Mouse (Mus musculus) intestine, postnatal 0 days (tissue): ENCODE measurements around the gene Zfp764. TPM values are rescaled to one million over a fixed set of nuclear protein-coding genes. Genes with fewer than 3 reads are reported as not detected.
"Not testable (repeated sequence)": the region's sequence is repeated elsewhere in the genome, so short reads cannot be mapped to it uniquely, and the experiment has no call there.

Source experiments
- ATAC-seq: fragments of 200-750 bp; cut with Nextera tagmentation; 2 replicates; pipeline ENCODE4 v1.8.0; 2017; ENCODE audit warnings: mild to moderate bottlenecking, moderate TSS enrichment, moderate library complexity
- H3K27ac ChIP-seq: fragments of 300-500 bp; sonication (generic); 2 replicates; pipeline ENCODE4 v1.5.1; 2014; ENCODE audit warnings: mild to moderate bottlenecking, low read depth, low read length, moderate library complexity
- H3K27me3 ChIP-seq: fragments of 300-500 bp; sonication (generic); replicated peaks from 2 replicates; pipeline ENCODE4 v1.6.1; 2014; ENCODE audit warnings: low read length, mixed read lengths; ENCODE audit not compliant: control insufficient read depth, insufficient read depth
- H3K36me3 ChIP-seq: fragments of 300-500 bp; sonication (generic); 2 replicates; pipeline ENCODE4 v1.6.1; 2014; ENCODE audit warnings: mild to moderate bottlenecking, moderate library complexity; ENCODE audit not compliant: control insufficient read depth, insufficient read depth
- H3K4me1 ChIP-seq: fragments of 300-500 bp; sonication (generic); replicated peaks from 2 replicates; pipeline ENCODE4 v1.6.1; 2014; ENCODE audit warnings: antibody characterized with exemption, low read length, mixed read lengths; ENCODE audit not compliant: control insufficient read depth, insufficient read depth
- H3K4me2 ChIP-seq: fragments of 300-500 bp; sonication (generic); replicated peaks from 2 replicates; pipeline ENCODE4 v1.6.1; 2014; ENCODE audit warnings: low read depth, mild to moderate bottlenecking, moderate library complexity
- H3K4me3 ChIP-seq: fragments of 300-500 bp; sonication (generic); 2 replicates; pipeline ENCODE4 v1.5.1; 2014; ENCODE audit warnings: low read depth, low read length
- H3K9ac ChIP-seq: fragments of 300-500 bp; sonication (generic); 2 replicates; pipeline ENCODE4 v1.6.1; 2014; ENCODE audit warnings: mild to moderate bottlenecking, low read depth, low read length
- H3K9me3 ChIP-seq: fragments of 300-500 bp; sonication (generic); 2 replicates; pipeline ENCODE4 v1.6.1; 2016; ENCODE audit warnings: mixed run types; ENCODE audit not compliant: control insufficient read depth
- CTCF ChIP-seq: sonication (generic); IDR thresholded peaks from 2 replicates; pipeline ENCODE4 v1.5.1; 2016; ENCODE audit warnings: low read depth, mild to moderate bottlenecking, control low read depth, antibody characterized with exemption, moderate library complexity
- WGBS: fragments of 180-500 bp; shearing (Covaris S2); extraction: QIAGEN DNeasy Blood & Tissue Kit; methylation state at CpG from one replicate; pipeline ENCODE4 v1.1.7; 2014; 5-methylcytosine and 5-hydroxymethylcytosine counted together
- polyA plus RNA-seq: library from polyadenylated mRNA; unstranded; fragments of >200 nt; fragmentation: Nextera tagmentation; extraction: Ambion mirVana; gene quantifications from 2 replicates; pipeline ENCODE4 v1.2.1, GENCODE M21; 2015

Gene Zfp764
- 4.8 and 5.2 TPM in 2 replicates for polyA plus RNA-seq

GRCm38 (mm10) chr7:127406002-127406987 is at the start of gene Zfp764:
Gene Zfp764, minus strand, starts transcription at chr7:127406822.
- WGBS = 4% methylated on average over 40 of the region's 40 CpGs
- H3K27me3 ChIP-seq, H3K36me3 ChIP-seq, H3K9me3 ChIP-seq, H3K4me1 ChIP-seq: not testable (repeated sequence)
- Histone ChIP-seq H3K4me2 (peak within 1 kb of the TSS; percentile 75), H3K27ac (peak within 1 kb of the TSS; percentile 46; the same call in 1 of the 2 replicates), H3K4me3 (peak within 1 kb of the TSS; percentile 52), H3K9ac (peak within 1 kb of the TSS; percentile 74)
- TF ChIP-seq CTCF = peak; percentile 89
- ATAC-seq = peak; percentile 85

- no peak for TF ChIP-seq CTCF
- WGBS = 85% methylated on average over 7 of the region's 7 CpGs
- Histone ChIP-seq H3K4me1 (peaks cover 3% of the 10 kb centered on the region), H3K4me3 (no peak overlapping the region), H3K9me3 (no peaks in the 10 kb centered on the region), H3K9ac (no peak overlapping the region), H3K36me3 (peaks cover 37% of the 10 kb centered on the region), H3K4me2 (no peak overlapping the region), H3K27me3 (no peaks in the 10 kb centered on the region), H3K27ac (no peak overlapping the region)
- no peak for ATAC-seq
Observed at GRCm38 (mm10) chr7:127454905-127455304, 48.3 kb upstream of the Zfp764 start.

- H3K36me3 ChIP-seq = peaks cover 31% of the 10 kb centered on the region
- H3K4me3 ChIP-seq = no peak overlapping the region
- TF ChIP-seq CTCF = no peak
- H3K9ac ChIP-seq = no peak overlapping the region
- no peak for ATAC-seq
- no peak overlapping the region for H3K27ac ChIP-seq
- WGBS = 95% methylated on average over 2 of the region's 2 CpGs
- no peaks in the 10 kb centered on the region for H3K9me3 ChIP-seq
- H3K4me1 ChIP-seq = peaks cover 9% of the 10 kb centered on the region
- H3K27me3 ChIP-seq = no peaks in the 10 kb centered on the region
- H3K4me2 ChIP-seq = no peak overlapping the region
Observed at GRCm38 (mm10) chr7:127453056-127453455, 46.4 kb upstream of the Zfp764 start.

GRCm38 (mm10) chr7:127449966-127450365 is 43.3 kb upstream of the Zfp764 start:
- Histone ChIP-seq H3K9ac (no peak overlapping the region; the same call in 1 of the 2 replicates), H3K4me2 (peak overlapping the region; percentile 65), H3K9me3 (no peaks in the 10 kb centered on the region), H3K27ac (no peak overlapping the region), H3K4me1 (peaks cover 9% of the 10 kb centered on the region), H3K27me3 (no peaks in the 10 kb centered on the region), H3K4me3 (peak overlapping the region; percentile 69), H3K36me3 (peaks cover 23% of the 10 kb centered on the region)
- ATAC-seq = no peak
- 76% methylated on average over 7 of the region's 7 CpGs for WGBS
- TF ChIP-seq CTCF = no peak

DNA sequence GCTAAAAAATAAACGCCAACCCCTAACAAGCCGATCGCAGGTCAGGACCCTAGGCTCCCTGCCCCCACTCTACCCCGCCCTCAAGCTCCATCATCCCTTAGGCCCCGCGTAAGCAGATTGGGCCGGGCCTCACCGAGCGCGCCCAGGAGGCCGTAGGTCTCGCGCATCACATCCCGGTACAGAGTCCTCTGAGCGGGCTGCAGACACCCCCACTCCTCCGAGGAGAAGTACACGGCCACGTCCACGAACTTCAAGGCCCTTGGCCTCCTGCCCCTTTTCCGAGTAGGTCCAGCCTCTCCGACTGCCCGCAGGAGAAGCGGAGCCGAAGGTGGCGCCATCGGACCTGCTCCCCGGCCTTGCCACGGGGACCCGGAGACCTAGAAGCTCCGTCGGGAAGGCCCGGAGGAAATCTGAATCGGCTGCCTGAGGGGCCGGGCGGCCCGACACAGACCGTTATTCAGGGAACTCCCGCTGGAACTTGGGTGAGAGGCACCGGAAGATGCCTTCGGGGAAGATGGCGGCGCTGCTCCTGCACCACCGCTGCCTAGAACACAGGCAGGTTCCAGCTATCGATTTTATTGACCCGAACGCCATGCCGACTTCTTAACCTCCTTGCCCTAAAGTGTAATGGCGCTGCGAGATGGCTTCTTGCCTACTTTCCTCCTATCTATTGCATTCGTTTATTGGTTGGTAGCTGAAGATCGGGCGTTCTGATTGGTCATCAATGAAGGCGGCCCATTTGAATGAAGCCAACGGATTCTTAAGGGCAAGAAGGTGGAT is 42.1 kb upstream of the Zfp764 start, which contains the start of gene Zfp689:
Zfp689 (minus strand) TSS at position 638 of the 780 bp plus-strand sequence.
- Histone ChIP-seq H3K4me3 (peak within 1 kb of the TSS; percentile 69), H3K9ac (peak within 1 kb of the TSS; percentile 79), H3K36me3 (peaks cover 28% of the 10 kb centered on the region), H3K4me1 (peaks cover 9% of the 10 kb centered on the region), H3K9me3 (no peaks in the 10 kb centered on the region), H3K27me3 (no peaks in the 10 kb centered on the region), H3K4me2 (peak within 1 kb of the TSS; percentile 65), H3K27ac (peak within 1 kb of the TSS; percentile 82)
- no peak; the same call in 1 of the 2 replicates for TF ChIP-seq CTCF
- peak; percentile 91 for ATAC-seq
- WGBS = under 1% methylated on average over 54 of the region's 54 CpGs

DNA sequence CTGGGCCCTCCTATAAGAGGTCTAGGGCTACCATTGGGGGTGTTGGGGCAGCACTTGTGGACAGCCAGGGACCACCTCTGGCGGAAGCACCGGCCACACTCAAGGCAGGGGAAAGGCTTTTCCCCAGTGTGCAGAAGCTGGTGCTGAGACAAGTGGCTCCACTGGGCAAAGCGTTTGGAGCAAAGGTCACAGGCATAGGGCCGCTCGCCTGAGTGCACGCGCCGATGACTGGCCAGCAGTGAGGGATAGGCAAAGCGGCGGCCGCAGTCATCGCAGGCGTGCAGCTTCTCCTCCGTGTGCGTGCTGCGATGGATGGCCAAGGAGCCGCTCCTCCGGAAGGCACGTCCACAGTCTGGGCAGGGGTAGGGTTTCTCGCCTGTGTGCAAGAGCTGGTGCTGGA is 37.4 kb upstream of the Zfp764 start:
- Histone ChIP-seq H3K4me1 (no peaks in the 10 kb centered on the region), H3K36me3 (peaks cover 33% of the 10 kb centered on the region), H3K4me3 (no peak overlapping the region), H3K9ac (no peak overlapping the region), H3K4me2 (no peak overlapping the region), H3K9me3 (no peaks in the 10 kb centered on the region), H3K27ac (no peak overlapping the region), H3K27me3 (no peaks in the 10 kb centered on the region)
- no peak for ATAC-seq
- no peak for TF ChIP-seq CTCF
- 92% methylated on average over 20 of the region's 20 CpGs for WGBS
